Mouse (Mus musculus) forelimb bud, embryonic 11.5 days (tissue): Measurements from ENCODE around the gene Rfk.

Experiments
- DNase-seq: peaks from one replicate; pipeline ENCODE4 v3.0.0-alpha.2; 2012; ENCODE audit warnings: low read depth, low spot score

Rfk gene

GRCm38 (mm10) chr19:17382807-17383397 lies 10.9 kb upstream of the Rfk start:
- DNase-seq: no peak

- no peak for DNase-seq
Measured at GRCm38 (mm10) chr19:17385022-17385421, 8.8 kb upstream of the Rfk start.

- no peak for DNase-seq
Measured at GRCm38 (mm10) chr19:17385426-17385825, 8.4 kb upstream of the Rfk start.

- no peak for DNase-seq
Measured at GRCm38 (mm10) chr19:17386424-17386823, 7.4 kb upstream of the Rfk start.

- peak; percentile 39 for DNase-seq
Measured at GRCm38 (mm10) chr19:17388404-17388803, 5.4 kb upstream of the Rfk start.

GRCm38 (mm10) chr19:17392866-17393265 lies 977 bp upstream of the Rfk start:
- no peak for DNase-seq

- DNase-seq: no peak
Measured at GRCm38 (mm10) chr19:17396802-17397201, 3.0 kb downstream of the Rfk start.

- DNase-seq: no peak
Measured at GRCm38 (mm10) chr19:17397922-17398321, 4.1 kb downstream of the Rfk start.

GRCm38 (mm10) chr19:17399965-17400364 lies 6.1 kb downstream of the Rfk start:
- DNase-seq: no peak

GRCm38 (mm10) chr19:17400571-17400970 lies 6.7 kb downstream of the Rfk start:
- no peak for DNase-seq

GRCm38 (mm10) chr19:17403175-17403574 lies 9.3 kb downstream of the Rfk start:
- no peak for DNase-seq

GRCm38 (mm10) chr19:17406823-17407222 lies 13.0 kb downstream of the Rfk start:
- no peak for DNase-seq

GRCm38 (mm10) chr19:17408591-17408990 lies 14.7 kb downstream of the Rfk start:
- DNase-seq: no peak

GRCm38 (mm10) chr19:17409351-17409750 lies 15.5 kb downstream of the Rfk start:
- no peak for DNase-seq

- DNase-seq: no peak
Measured at GRCm38 (mm10) chr19:17410465-17411065, 16.7 kb downstream of the Rfk start.

GRCm38 (mm10) chr19:17412915-17413459 lies 19.1 kb downstream of the Rfk start:
- DNase-seq: no peak

- DNase-seq: no peak
Measured at GRCm38 (mm10) chr19:17417855-17418254, 24.0 kb downstream of the Rfk start.

GRCm38 (mm10) chr19:17423306-17423705 lies 29.5 kb downstream of the Rfk start:
- DNase-seq: no peak

GRCm38 (mm10) chr19:17427824-17428560 lies 34.1 kb downstream of the Rfk start:
- DNase-seq: no peak

GRCm38 (mm10) chr19:17428561-17428914 lies 34.7 kb downstream of the Rfk start:
- DNase-seq: no peak

GRCm38 (mm10) chr19:17436651-17437050 lies 42.8 kb downstream of the Rfk start:
- no peak for DNase-seq

- no peak for DNase-seq
Measured at GRCm38 (mm10) chr19:17439476-17440189, 45.8 kb downstream of the Rfk start.
